Mouse (Mus musculus) hindbrain, postnatal 0 days (tissue): ENCODE measurements around the gene Kank3. TPM values are rescaled to one million over a fixed set of nuclear protein-coding genes. Genes with fewer than 3 reads are reported as not detected.
"Not testable (repeated sequence)": the region's sequence is repeated elsewhere in the genome, so short reads cannot be mapped to it uniquely, and the experiment has no call there.

ENCODE experiments used
- ATAC-seq: fragments of 200-750 bp; cut with Nextera tagmentation; 2 replicates; pipeline ENCODE4 v1.8.0; 2017; ENCODE audit warnings: mild to moderate bottlenecking, moderate TSS enrichment, moderate library complexity
- DNase-seq: peaks from one replicate; pipeline ENCODE4 v3.0.0-alpha.2; 2015; ENCODE audit warnings: low spot score
- H3K27ac ChIP-seq: fragments of 300-500 bp; sonication (generic); 2 replicates; pipeline ENCODE4 v1.5.1; 2014; ENCODE audit warnings: mild to moderate bottlenecking
- H3K27me3 ChIP-seq: fragments of 300-500 bp; sonication (generic); 2 replicates; pipeline ENCODE4 v1.6.1; 2014; ENCODE audit warnings: low read length, mixed read lengths; ENCODE audit not compliant: insufficient read depth
- H3K36me3 ChIP-seq: fragments of 300-500 bp; sonication (generic); 2 replicates; pipeline ENCODE4 v1.6.1; 2014; ENCODE audit warnings: low read length, mixed read lengths; ENCODE audit not compliant: insufficient read depth
- H3K4me1 ChIP-seq: fragments of 300-500 bp; sonication (generic); 2 replicates; pipeline ENCODE4 v1.6.1; 2014; ENCODE audit warnings: antibody characterized with exemption, low read length, mixed read lengths; ENCODE audit not compliant: insufficient read depth
- H3K4me2 ChIP-seq: fragments of 300-500 bp; sonication (generic); 2 replicates; pipeline ENCODE4 v1.6.1; 2014; ENCODE audit warnings: low read depth, mild to moderate bottlenecking, low read length, moderate library complexity, mixed read lengths
- H3K4me3 ChIP-seq: fragments of 300-500 bp; sonication (generic); 2 replicates; pipeline ENCODE4 v1.5.1; 2014; ENCODE audit warnings: low read length
- H3K9ac ChIP-seq: fragments of 300-500 bp; sonication (generic); replicated peaks from 2 replicates; pipeline ENCODE4 v1.6.1; 2014; ENCODE audit warnings: mild to moderate bottlenecking, low read length, moderate library complexity, mixed read lengths
- H3K9me3 ChIP-seq: fragments of 300-500 bp; sonication (generic); 2 replicates; pipeline ENCODE4 v1.6.1; 2016; ENCODE audit warnings: low read length, mixed read lengths
- CTCF ChIP-seq: IDR thresholded peaks from 2 replicates; pipeline ENCODE4 v1.5.1; 2016; ENCODE audit warnings: antibody characterized with exemption, control low read depth, low read depth
- WGBS: fragments of 180-500 bp; shearing (Covaris S2); extraction: QIAGEN DNeasy Blood & Tissue Kit; methylation state at CpG from one replicate; pipeline ENCODE4 v1.1.7; 2014; 5-methylcytosine and 5-hydroxymethylcytosine counted together
- polyA plus RNA-seq: library from polyadenylated mRNA; unstranded; fragments of >200 nt; fragmentation: Nextera tagmentation; extraction: Ambion mirVana; gene quantifications from 2 replicates; pipeline ENCODE4 v1.2.1, GENCODE M21; 2015
- total RNA-seq: library from RNA; depleted of rRNA; stranded (reverse); fragments of >200 nt; gene quantifications from 2 replicates; pipeline ENCODE4 v1.2.3, GENCODE M21; 2014

Gene Kank3
- total and polyA plus RNA-seq, 2 experiments from 2014 or later, result 44.1 to 57.2 TPM

GRCm38 (mm10) chr17:33816612-33817011, 6.3 kb downstream of the Kank3 start:
- peaks cover 14% of the 10 kb centered on the region; the same call in 1 of the 2 replicates for H3K36me3 ChIP-seq
- no peaks in the 10 kb centered on the region for H3K27me3 ChIP-seq
- 53% methylated on average over 5 of the region's 5 CpGs for WGBS
- peak overlapping the region; percentile 79 for H3K9ac ChIP-seq
- ATAC-seq, result no peak
- H3K9me3 ChIP-seq, result no peaks in the 10 kb centered on the region
- H3K27ac ChIP-seq, result peak overlapping the region; percentile 91
- no peak for TF ChIP-seq CTCF
- DNase-seq, result no peak
- peaks cover 10% of the 10 kb centered on the region for H3K4me1 ChIP-seq
- H3K4me2 ChIP-seq, result peak overlapping the region; percentile 90
- H3K4me3 ChIP-seq, result peak overlapping the region; percentile 55; the same call in 1 of the 2 replicates

GRCm38 (mm10) chr17:33817184-33817968, 7.1 kb downstream of the Kank3 start:
- peak overlapping the region; percentile 79 for H3K9ac ChIP-seq
- no peak for TF ChIP-seq CTCF
- ATAC-seq (peak; percentile 98), DNase-seq (peak; percentile 98)
- peak overlapping the region; percentile 90 for H3K4me2 ChIP-seq
- H3K27me3 ChIP-seq, result no peaks in the 10 kb centered on the region
- H3K36me3 ChIP-seq, result peaks cover 20% of the 10 kb centered on the region; the same call in 1 of the 2 replicates
- H3K9me3 ChIP-seq, result no peaks in the 10 kb centered on the region
- WGBS, result under 1% methylated on average over 89 of the region's 89 CpGs
- peak overlapping the region; percentile 55 for H3K4me3 ChIP-seq
- peaks cover 10% of the 10 kb centered on the region for H3K4me1 ChIP-seq
- peak overlapping the region; percentile 91 for H3K27ac ChIP-seq

- 16% methylated on average over 33 of the region's 33 CpGs for WGBS
- DNase-seq (peak; percentile 40), ATAC-seq (peak; percentile 58)
Observed at GRCm38 (mm10) chr17:33817969-33818643, 7.8 kb downstream of the Kank3 start.

GRCm38 (mm10) chr17:33822436-33822959, 12.2 kb downstream of the Kank3 start:
- no peaks in the 10 kb centered on the region for H3K27me3 ChIP-seq
- H3K4me2 ChIP-seq, result no peak overlapping the region
- DNase-seq (no peak), ATAC-seq (no peak)
- H3K4me3 ChIP-seq, result no peak overlapping the region; the same call in 1 of the 2 replicates
- WGBS, result 97% methylated on average over 1 of the region's 1 CpGs
- H3K9me3 ChIP-seq, result no peaks in the 10 kb centered on the region
- peaks cover 20% of the 10 kb centered on the region; the same call in 1 of the 2 replicates for H3K36me3 ChIP-seq
- peaks cover 21% of the 10 kb centered on the region for H3K4me1 ChIP-seq
- H3K9ac ChIP-seq, result no peak overlapping the region
- TF ChIP-seq CTCF, result peak; percentile 38
- no peak overlapping the region for H3K27ac ChIP-seq

More at GRCm38 (mm10) chr17:33817969-33818643, 7.8 kb downstream of the Kank3 start:
- Histone ChIP-seq H3K27me3 (no peaks in the 10 kb centered on the region), H3K4me2 (peak overlapping the region; percentile 90), H3K9ac (peak overlapping the region; percentile 79), H3K27ac (peak overlapping the region; percentile 91), H3K36me3 (peaks cover 20% of the 10 kb centered on the region; the same call in 1 of the 2 replicates), H3K4me1 (peaks cover 14% of the 10 kb centered on the region), H3K4me3 (peak overlapping the region; percentile 55), H3K9me3 (no peaks in the 10 kb centered on the region)
- no peak for TF ChIP-seq CTCF

- Histone ChIP-seq H3K4me2 (peak overlapping the region; percentile 88), H3K36me3 (peaks cover 20% of the 10 kb centered on the region; the same call in 1 of the 2 replicates), H3K4me1 (peaks cover 16% of the 10 kb centered on the region), H3K27ac (peak overlapping the region; percentile 82; the same call in 1 of the 2 replicates), H3K4me3 (peak overlapping the region; percentile 79), H3K9ac (peak overlapping the region; percentile 79)
- WGBS, result 86% methylated on average over 8 of the region's 8 CpGs
- H3K27me3 ChIP-seq, H3K9me3 ChIP-seq, DNase-seq, ATAC-seq: not testable (repeated sequence)
Observed at GRCm38 (mm10) chr17:33823171-33823570, 12.9 kb downstream of the Kank3 start.

- Histone ChIP-seq H3K27me3 (no peaks in the 10 kb centered on the region), H3K9ac (peak within 1 kb of the TSS; percentile 79), H3K9me3 (no peaks in the 10 kb centered on the region), H3K27ac (peak within 1 kb of the TSS; percentile 82), H3K4me2 (peak within 1 kb of the TSS; percentile 88), H3K4me3 (peak within 1 kb of the TSS; percentile 79), H3K4me1 (peaks cover 11% of the 10 kb centered on the region), H3K36me3 (peaks cover 20% of the 10 kb centered on the region; the same call in 1 of the 2 replicates)
- under 1% methylated on average over 51 of the region's 51 CpGs for WGBS
- DNase-seq (peak; percentile 99), ATAC-seq (peak; percentile 97)
- TF ChIP-seq CTCF, result no peak
Observed at GRCm38 (mm10) chr17:33824084-33824996, 14.0 kb downstream of the Kank3 start, which contains the start of the genes Rps28 and Ndufa7. Rps28 (minus strand) TSS chr17:33824562. Ndufa7 (plus strand) TSS chr17:33824572.

GRCm38 (mm10) chr17:33824997-33825330, 14.6 kb downstream of the Kank3 start:
- Histone ChIP-seq H3K27ac (peak overlapping the region; percentile 82), H3K36me3 (peaks cover 25% of the 10 kb centered on the region), H3K4me1 (peaks cover 11% of the 10 kb centered on the region), H3K4me2 (peak overlapping the region; percentile 88), H3K9ac (peak overlapping the region; percentile 79), H3K4me3 (peak overlapping the region; percentile 79)
- not testable (repeated sequence) for ATAC-seq, H3K9me3 ChIP-seq, H3K27me3 ChIP-seq, DNase-seq
- 10% methylated on average over 6 of the region's 6 CpGs for whole genome bisulfite sequencing
